Mouse (Mus musculus) intestine, embryonic 15.5 days (tissue): ENCODE measurements around the gene Sat2. TPM values are rescaled to one million over a fixed set of nuclear protein-coding genes. Genes with fewer than 3 reads are reported as not detected.

Source experiments
- ATAC-seq: fragments of 200-750 bp; cut with Nextera tagmentation; 2 replicates; pipeline ENCODE4 v1.8.0; 2017; ENCODE audit warnings: moderate TSS enrichment, moderate library complexity
- H3K27ac ChIP-seq: fragments of 300-500 bp; sonication (generic); 2 replicates; pipeline ENCODE4 v1.5.1; 2015; ENCODE audit warnings: mild to moderate bottlenecking, inconsistent platforms
- H3K27me3 ChIP-seq: fragments of 300-500 bp; sonication (generic); replicated peaks from 2 replicates; pipeline ENCODE4 v1.6.1; 2015; ENCODE audit warnings: inconsistent platforms
- H3K36me3 ChIP-seq: fragments of 300-500 bp; sonication (generic); 2 replicates; pipeline ENCODE4 v1.6.1; 2015; ENCODE audit warnings: inconsistent platforms
- H3K4me1 ChIP-seq: fragments of 300-500 bp; sonication (generic); replicated peaks from 2 replicates; pipeline ENCODE4 v1.6.1; 2015; ENCODE audit warnings: inconsistent platforms
- H3K4me2 ChIP-seq: fragments of 300-500 bp; sonication (generic); replicated peaks from 2 replicates; pipeline ENCODE4 v1.6.1; 2015; ENCODE audit warnings: mild to moderate bottlenecking, inconsistent platforms
- H3K4me3 ChIP-seq: fragments of 300-500 bp; sonication (generic); replicated peaks from 2 replicates; pipeline ENCODE4 v1.5.1; 2015; ENCODE audit warnings: inconsistent platforms
- H3K9ac ChIP-seq: fragments of 300-500 bp; sonication (generic); 2 replicates; pipeline ENCODE4 v1.6.1; 2015; ENCODE audit warnings: inconsistent platforms
- H3K9me3 ChIP-seq: fragments of 300-500 bp; sonication (generic); 2 replicates; pipeline ENCODE4 v1.6.1; 2016; ENCODE audit warnings: inconsistent platforms
- WGBS: fragments of 180-500 bp; shearing (Covaris S2); methylation state at CpG from one replicate; pipeline ENCODE4 v1.1.7; 2015; 5-methylcytosine and 5-hydroxymethylcytosine counted together
- microRNA counts: library from miRNA; unstranded; fragments of <30 nt; microRNA quantifications from one replicate; lab custom pipeline; 2016
- polyA plus RNA-seq: library from polyadenylated mRNA; unstranded; fragments of >200 nt; fragmentation: Nextera tagmentation; extraction: Ambion mirVana; gene quantifications from 2 replicates; pipeline ENCODE4 v1.2.1, GENCODE M21; 2015

Sat2 gene
- polyA plus RNA-seq, 1 experiment from 2014 or later, result 16.7 TPM

DNA sequence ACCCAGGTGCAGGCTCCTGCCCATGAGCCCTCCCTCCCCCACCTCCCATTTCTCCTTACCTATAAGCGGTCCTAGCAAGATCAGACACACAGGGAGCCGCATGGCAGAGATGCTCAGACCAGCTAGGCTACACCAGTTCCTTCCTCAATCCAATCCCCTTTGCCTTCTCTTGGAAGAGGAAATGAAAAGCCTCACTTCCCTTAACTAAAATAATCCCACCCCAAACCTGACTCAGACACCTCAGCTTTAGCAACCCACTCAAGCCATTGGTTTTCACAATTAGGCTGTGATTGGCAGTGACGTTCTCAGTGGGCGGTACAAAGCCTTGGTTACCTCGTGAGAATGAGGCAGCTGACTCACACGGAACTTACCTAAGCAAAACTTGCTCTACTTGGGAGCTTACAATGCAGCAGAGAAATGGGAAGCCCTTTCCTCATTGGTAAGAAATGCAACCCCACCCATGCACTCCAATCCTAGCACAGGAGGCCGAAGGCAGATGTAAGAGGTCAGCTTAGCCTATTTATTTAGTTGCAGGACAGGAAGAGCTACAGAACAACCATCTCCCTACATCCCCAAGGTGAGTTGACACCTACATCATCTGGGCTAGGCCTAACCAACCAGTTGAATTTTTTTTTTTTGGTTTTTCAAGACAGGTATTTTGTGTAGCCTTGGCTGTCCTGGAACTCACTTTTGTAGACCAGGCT is 44.3 kb downstream of the Sat2 start, which contains the start of gene Cd68:
Gene Cd68 (minus strand): TSS at position 193 of the 704 bp plus-strand sequence.
- Histone ChIP-seq H3K27ac (peak within 1 kb of the TSS; percentile 42), H3K27me3 (no peaks in the 10 kb centered on the region), H3K4me2 (0 out of 2 replicates have a peak within 1 kb of the TSS, but pooled peaks have one; percentile 3), H3K36me3 (peaks cover 32% of the 10 kb centered on the region), H3K4me1 (peaks cover 20% of the 10 kb centered on the region), H3K9ac (no peak within 1 kb of the TSS), H3K9me3 (no peaks in the 10 kb centered on the region), H3K4me3 (no peak within 1 kb of the TSS)
- 32% methylated on average over 7 of the region's 7 CpGs for WGBS
- ATAC-seq, result peak; percentile 13; the same call in 1 of the 2 replicates

DNA sequence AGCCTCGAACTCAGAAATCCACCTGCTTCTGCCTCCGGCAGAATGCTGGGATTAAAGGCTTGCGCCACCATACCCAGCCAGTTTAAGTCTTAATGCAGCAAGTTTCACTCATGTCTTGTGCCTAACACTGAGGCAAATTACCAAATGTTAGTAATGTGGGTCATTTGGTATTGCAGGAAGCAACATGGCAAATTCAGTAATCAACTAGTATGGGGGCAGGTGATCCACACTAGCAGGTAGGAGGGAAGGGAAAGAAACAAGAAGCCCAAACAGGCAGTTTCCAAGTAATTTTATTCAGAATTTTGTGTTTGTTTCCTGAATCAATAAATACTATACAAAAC is 44.8 kb downstream of the Sat2 start:
- Histone ChIP-seq H3K4me3 (no peak overlapping the region), H3K27me3 (no peaks in the 10 kb centered on the region), H3K4me1 (peaks cover 16% of the 10 kb centered on the region), H3K9ac (no peak overlapping the region), H3K9me3 (no peaks in the 10 kb centered on the region), H3K36me3 (peaks cover 32% of the 10 kb centered on the region), H3K4me2 (no peak overlapping the region), H3K27ac (peak overlapping the region; percentile 42; the same call in 1 of the 2 replicates)
- 83% methylated on average over 3 of the region's 3 CpGs for WGBS
- ATAC-seq, result no peak

DNA sequence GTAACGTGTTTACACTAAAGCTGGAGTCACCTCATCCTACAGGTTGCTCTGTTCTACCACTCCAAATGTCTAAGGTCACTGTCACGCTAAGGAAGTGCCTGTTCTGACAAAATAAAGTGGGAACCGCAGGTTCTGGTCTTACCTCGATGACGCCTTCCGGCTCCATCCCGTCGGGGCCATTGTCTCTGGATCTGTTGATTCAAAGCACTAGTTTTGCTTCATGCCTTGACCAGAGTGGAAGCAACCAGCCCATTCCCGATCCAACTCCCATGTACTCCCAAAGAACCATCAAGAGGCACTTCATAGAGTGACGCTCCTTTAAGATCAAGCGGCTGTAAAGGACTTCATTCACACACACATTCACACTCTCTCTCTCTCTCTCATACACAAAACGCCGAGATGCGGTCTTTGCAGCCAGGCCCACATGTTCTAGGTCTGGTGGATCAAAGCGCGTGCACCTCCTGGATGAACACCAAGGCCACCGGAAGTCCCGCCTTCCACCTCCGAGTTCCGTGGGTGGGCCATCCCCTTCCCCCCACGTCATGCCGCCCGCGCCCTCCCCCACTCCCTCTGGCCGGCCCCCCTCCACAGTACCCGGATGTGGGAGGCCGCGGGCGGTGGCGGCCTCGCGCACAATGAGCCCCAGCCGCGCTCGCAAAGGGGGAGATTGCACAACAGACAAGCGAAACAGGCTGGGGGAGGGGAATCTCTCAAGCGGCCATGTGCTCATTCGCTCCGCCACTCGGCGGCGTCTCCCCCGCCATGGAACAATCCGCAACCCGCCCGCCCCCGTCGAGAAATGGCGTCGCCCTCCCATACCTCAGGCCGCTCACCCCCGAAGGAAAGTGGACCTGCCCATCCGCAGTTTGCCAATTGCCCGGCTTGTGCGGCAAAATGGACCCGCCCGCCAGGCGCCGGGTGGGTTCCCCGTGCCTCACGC is 49.2 kb downstream of the Sat2 start:
- WGBS, result under 1% methylated on average over 61 of the region's 61 CpGs
- Histone ChIP-seq H3K4me3 (peak overlapping the region; percentile 77), H3K4me1 (peaks cover 12% of the 10 kb centered on the region), H3K36me3 (peaks cover 41% of the 10 kb centered on the region), H3K9me3 (no peaks in the 10 kb centered on the region), H3K9ac (peak overlapping the region; percentile 97), H3K27ac (peak overlapping the region; percentile 89), H3K4me2 (peak overlapping the region; percentile 56), H3K27me3 (no peaks in the 10 kb centered on the region)
- peak; percentile 79 for ATAC-seq

DNA sequence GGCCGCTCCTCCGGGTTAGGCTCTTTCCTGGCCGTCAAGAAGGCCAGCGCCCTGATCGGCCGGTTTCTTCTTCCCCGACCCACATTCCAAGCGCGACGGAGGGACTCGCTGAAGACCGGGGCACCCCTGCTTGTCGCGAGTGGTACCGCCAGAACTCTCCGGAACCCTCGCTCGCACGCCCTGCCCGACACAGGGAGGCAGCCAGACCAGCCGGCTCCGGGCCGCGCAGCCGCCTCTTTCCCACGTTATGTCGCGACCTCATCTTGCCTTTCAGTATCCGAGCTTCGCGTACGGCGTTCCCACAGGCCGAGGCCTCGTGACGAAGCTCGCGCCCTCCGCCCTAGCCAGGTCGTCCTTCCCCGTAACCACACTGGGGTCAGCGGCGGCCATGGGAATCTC is 49.9 kb downstream of the Sat2 start:
- H3K9ac ChIP-seq, result peak overlapping the region; percentile 97
- peak overlapping the region; percentile 89 for H3K27ac ChIP-seq
- peaks cover 41% of the 10 kb centered on the region for H3K36me3 ChIP-seq
- H3K4me1 ChIP-seq, result peaks cover 12% of the 10 kb centered on the region
- ATAC-seq, result peak; percentile 14
- peak overlapping the region; percentile 77 for H3K4me3 ChIP-seq
- H3K4me2 ChIP-seq, result no peak overlapping the region; the same call in 1 of the 2 replicates
- WGBS, result under 1% methylated on average over 43 of the region's 43 CpGs
- no peaks in the 10 kb centered on the region for H3K27me3 ChIP-seq
- H3K9me3 ChIP-seq, result no peaks in the 10 kb centered on the region

DNA sequence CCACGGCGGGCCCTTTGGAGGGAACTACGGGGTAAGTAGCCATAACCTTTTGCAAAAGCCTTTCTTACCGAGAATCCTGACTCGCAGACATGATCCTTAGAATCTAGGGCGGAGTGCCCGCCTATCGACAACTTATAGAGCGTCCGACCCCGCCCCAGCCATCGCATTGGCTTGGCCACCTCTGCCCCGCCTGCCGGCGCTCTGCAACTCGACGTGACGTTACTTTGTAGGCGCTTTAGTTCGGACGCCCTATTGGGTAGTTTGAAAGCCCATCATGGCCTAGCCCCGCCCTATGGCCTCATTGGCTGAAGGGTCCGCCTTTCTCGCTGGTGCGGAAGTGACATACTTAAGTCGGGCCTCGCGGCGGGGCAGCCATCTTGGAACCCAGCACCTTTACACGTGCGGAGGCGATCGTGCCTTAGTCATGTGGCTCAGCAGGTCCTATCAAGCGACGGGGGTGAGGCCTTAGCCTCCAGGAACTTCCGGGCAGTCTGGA is 50.4 kb downstream of the Sat2 start, which contains the start of gene Eif4a1:
Gene Eif4a1 (minus strand): TSS at position 213 of the 496 bp plus-strand sequence.
- no peaks in the 10 kb centered on the region for H3K9me3 ChIP-seq
- H3K36me3 ChIP-seq, result peaks cover 40% of the 10 kb centered on the region
- H3K4me3 ChIP-seq, result peak within 1 kb of the TSS; percentile 77
- H3K4me2 ChIP-seq, result peak within 1 kb of the TSS; percentile 56
- H3K9ac ChIP-seq, result peak within 1 kb of the TSS; percentile 97
- peak; percentile 98 for ATAC-seq
- peaks cover 12% of the 10 kb centered on the region for H3K4me1 ChIP-seq
- H3K27me3 ChIP-seq, result no peaks in the 10 kb centered on the region
- WGBS, result under 1% methylated on average over 36 of the region's 36 CpGs
- peak within 1 kb of the TSS; percentile 89 for H3K27ac ChIP-seq

MicroRNAs within 50 kb of the gene (microRNA counts, 519-probe panel; counts per million panel counts)
- microRNA mmu-miR-1934 (lab: Ali Mortazavi, UCI) (97.1 counts per million, percentile 29 among the panel's probes with 10 or more counts), microRNA mmu-miR-467f (lab: Ali Mortazavi, UCI) (2,297 counts per million, percentile 59 among the panel's probes with 10 or more counts)

Other genes starting within 250 kb of the Sat2 start
- 154 and 182 TPM in 2 replicates for gene Naa38, start 226.5 kb upstream of the Sat2 start, polyA plus RNA-seq
- gene Cyb5d1, start 226.4 kb upstream of the Sat2 start, polyA plus RNA-seq, result 22.7 and 24.8 TPM in 2 replicates
- gene Tmem88, start 223.8 kb upstream of the Sat2 start, polyA plus RNA-seq, result 30.7 and 32.1 TPM in 2 replicates
- 23.7 and 24.3 TPM in 2 replicates for gene Kdm6b, start 208.3 kb upstream of the Sat2 start, polyA plus RNA-seq
- gene Dnah2, start 72.9 kb upstream of the Sat2 start, polyA plus RNA-seq, result 0.77 and 0.87 TPM in 2 replicates
- gene Efnb3, start 61.8 kb upstream of the Sat2 start, polyA plus RNA-seq, result 9.8 and 10.2 TPM in 2 replicates
- 25.1 and 25.6 TPM in 2 replicates for gene Wrap53, start 41.8 kb upstream of the Sat2 start, polyA plus RNA-seq
- 140 and 143 TPM in 2 replicates for gene Trp53, start 41.7 kb upstream of the Sat2 start, polyA plus RNA-seq
- 5.8 and 6.8 TPM in 2 replicates for gene Atp1b2, start 16.1 kb upstream of the Sat2 start, polyA plus RNA-seq
- 0.34 and 0.43 TPM in 2 replicates for gene Shbg, start 4.1 kb upstream of the Sat2 start, polyA plus RNA-seq
- gene Fxr2, start 11.0 kb downstream of the Sat2 start, polyA plus RNA-seq, result 15.6 and 21.2 TPM in 2 replicates
- 0.20 TPM in 1 of 2 replicates, not detected in the other for gene Sox15, start 33.3 kb downstream of the Sat2 start, polyA plus RNA-seq
- gene Mpdu1, start 40.6 kb downstream of the Sat2 start, polyA plus RNA-seq, result 60.9 and 63.4 TPM in 2 replicates
- 13.3 and 14.2 TPM in 2 replicates for gene Cd68, start 44.1 kb downstream of the Sat2 start, polyA plus RNA-seq
- gene Eif4a1, start 50.4 kb downstream of the Sat2 start, polyA plus RNA-seq, result 517 and 559 TPM in 2 replicates
- gene Senp3, start 60.1 kb downstream of the Sat2 start, polyA plus RNA-seq, result 62.1 and 63.9 TPM in 2 replicates
- gene Tnfsf13, start 63.8 kb downstream of the Sat2 start, polyA plus RNA-seq, result 0.33 and 0.54 TPM in 2 replicates
- gene Tnfsf12, start 73.8 kb downstream of the Sat2 start, polyA plus RNA-seq, result 6.6 and 7.0 TPM in 2 replicates
- gene Tnfsfm13, start 74.1 kb downstream of the Sat2 start, polyA plus RNA-seq, result 2.6 and 3.1 TPM in 2 replicates
- gene Polr2a, start 136.6 kb downstream of the Sat2 start, polyA plus RNA-seq, result 18.1 and 19.1 TPM in 2 replicates
- 0.15 and 0.16 TPM in 2 replicates for gene Slc35g3, start 139.9 kb downstream of the Sat2 start, polyA plus RNA-seq
- 2.3 and 2.4 TPM in 2 replicates for gene Zbtb4, start 143.9 kb downstream of the Sat2 start, polyA plus RNA-seq
- 3.5 and 4.3 TPM in 2 replicates for gene Chrnb1, start 173.9 kb downstream of the Sat2 start, polyA plus RNA-seq
- gene Fgf11, start 179.8 kb downstream of the Sat2 start, polyA plus RNA-seq, result 1.2 and 1.4 TPM in 2 replicates
- 31.2 and 31.4 TPM in 2 replicates for gene Tmem102, start 183.6 kb downstream of the Sat2 start, polyA plus RNA-seq
- gene Gm39566, start 193.3 kb downstream of the Sat2 start, polyA plus RNA-seq, result not detected in 2 replicates
- gene Spem2, start 196.4 kb downstream of the Sat2 start, polyA plus RNA-seq, result not detected in 2 replicates
- gene Spem1, start 200.2 kb downstream of the Sat2 start, polyA plus RNA-seq, result 0.21 TPM in 1 of 2 replicates, not detected in the other
- gene Nlgn2, start 215.8 kb downstream of the Sat2 start, polyA plus RNA-seq, result 5.2 and 5.3 TPM in 2 replicates
- gene Tmem256, start 216.5 kb downstream of the Sat2 start, polyA plus RNA-seq, result 442 and 459 TPM in 2 replicates
- gene Plscr3, start 224.4 kb downstream of the Sat2 start, polyA plus RNA-seq, result 70.4 and 74.6 TPM in 2 replicates
- 14.4 and 16.4 TPM in 2 replicates for gene Tnk1, start 236.7 kb downstream of the Sat2 start, polyA plus RNA-seq